Mouse (Mus musculus): ENCODE results near the gene Nfia. TPM values are rescaled to one million over a fixed set of nuclear protein-coding genes. Genes with fewer than 3 reads are reported as not detected.

The Nfia gene
- total RNA-seq, 2 experiments from 2014 or later: 97.1 to 99.7 TPM

DNA sequence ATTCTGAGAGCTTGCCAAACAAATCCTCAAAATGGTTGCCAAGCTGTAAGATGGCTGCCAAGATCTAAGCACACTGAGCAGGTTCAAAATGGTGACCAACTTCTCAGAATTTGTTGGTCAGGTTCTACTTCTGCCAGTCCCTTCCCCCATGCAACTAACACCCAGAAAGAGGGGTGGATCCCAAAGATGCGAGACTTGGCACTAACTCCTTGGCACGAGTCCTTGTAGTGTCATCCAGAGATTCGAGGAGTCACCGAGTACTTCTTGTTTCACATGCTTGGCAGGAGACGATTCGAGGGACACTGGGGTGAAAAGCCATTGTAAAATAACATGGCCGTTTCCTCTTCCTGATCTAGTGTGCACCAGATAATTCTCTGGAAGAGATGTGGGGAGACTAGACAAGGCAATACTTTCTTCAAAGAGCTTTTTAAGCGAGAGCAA, 151.4 kb downstream of the Nfia start:
- peak; percentile 76 for DNase-seq
- intact Hi-C loops (cut with DNase I): loop anchor here (5.0 kb wide), 1 partner anchor 398 kb away; no protein-coding TSS in a partner anchor

- no peak for DNase-seq
- intact Hi-C loops (cut with DNase I): loop anchor here (5.0 kb wide), 1 partner anchor 398 kb away; no protein-coding TSS in a partner anchor
Observed at GRCm38 (mm10) chr4:97924414-97924813, 151.9 kb downstream of the Nfia start.

GRCm38 (mm10) chr4:97924855-97925254, 152.3 kb downstream of the Nfia start:
- intact Hi-C loops (cut with DNase I): loop anchor here (5.0 kb wide), 1 partner anchor 397 kb away; no protein-coding TSS in a partner anchor
- no peak for DNase-seq

- intact Hi-C loops (cut with DNase I): no loop called here
- no peak for DNase-seq
Observed at GRCm38 (mm10) chr4:97925644-97926043, 153.1 kb downstream of the Nfia start.

DNA sequence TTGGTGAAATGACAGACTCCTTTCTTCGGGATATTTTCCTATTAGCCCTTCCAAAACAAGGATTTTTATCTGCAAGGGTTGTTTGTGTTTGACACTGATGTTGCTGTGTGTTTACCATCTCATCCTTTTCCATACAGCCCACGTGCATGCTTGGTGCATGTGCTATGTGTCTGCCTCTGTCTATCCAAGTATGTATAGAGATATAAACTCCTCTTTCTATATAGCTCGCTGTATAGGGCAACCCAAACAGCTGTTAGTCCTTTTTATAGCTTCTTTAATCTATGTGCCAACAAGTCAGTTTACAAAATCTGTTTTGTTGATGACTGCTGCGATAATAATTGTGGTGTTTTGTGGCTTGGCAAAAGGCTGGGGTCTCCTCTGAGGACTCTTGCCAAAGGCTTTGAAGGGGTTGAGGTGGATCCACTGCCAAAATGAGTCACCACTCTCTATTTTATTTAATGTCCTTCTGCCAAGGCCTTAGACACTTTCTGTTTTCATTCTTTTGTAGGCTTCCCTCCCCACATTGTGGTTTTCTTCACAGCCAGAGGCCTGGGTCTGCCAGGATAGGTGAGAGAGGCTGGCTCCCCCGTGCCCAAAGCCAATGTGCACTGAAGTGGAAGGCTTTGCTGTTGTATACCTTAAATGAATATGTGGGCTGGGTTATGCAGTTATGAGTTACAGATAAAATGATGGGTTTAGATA, 154.2 kb downstream of the Nfia start:
- peak; percentile 69 for DNase-seq
- intact Hi-C loops (cut with DNase I): no loop called here

DNA sequence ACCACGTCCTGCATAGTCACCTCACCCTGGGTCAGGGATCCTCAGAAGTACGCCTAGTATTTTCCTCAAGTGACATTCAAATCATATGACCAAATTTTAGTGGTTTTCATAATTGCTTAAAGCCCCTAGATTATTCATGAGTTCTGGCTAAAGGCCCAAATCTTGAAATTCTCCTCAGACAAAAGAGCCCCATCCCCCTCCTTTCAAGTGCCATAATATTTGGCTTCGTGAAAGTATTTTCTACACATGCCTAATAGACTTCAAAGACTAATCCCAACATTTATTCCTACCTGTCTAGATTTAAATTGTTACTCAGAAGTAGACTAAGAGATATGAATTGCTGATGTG, 154.7 kb downstream of the Nfia start:
- DNase-seq: no peak
- intact Hi-C loops (cut with DNase I): no loop called here

GRCm38 (mm10) chr4:97936371-97936770, 163.8 kb downstream of the Nfia start:
- DNase-seq: no peak
- intact Hi-C loops (cut with DNase I): no loop called here

GRCm38 (mm10) chr4:97936912-97937311, 164.4 kb downstream of the Nfia start:
- intact Hi-C loops (cut with DNase I): no loop called here
- DNase-seq: peak; percentile 54

GRCm38 (mm10) chr4:97939492-97939891, 167.0 kb downstream of the Nfia start:
- DNase-seq: no peak
- intact Hi-C loops (cut with DNase I): no loop called here

DNA sequence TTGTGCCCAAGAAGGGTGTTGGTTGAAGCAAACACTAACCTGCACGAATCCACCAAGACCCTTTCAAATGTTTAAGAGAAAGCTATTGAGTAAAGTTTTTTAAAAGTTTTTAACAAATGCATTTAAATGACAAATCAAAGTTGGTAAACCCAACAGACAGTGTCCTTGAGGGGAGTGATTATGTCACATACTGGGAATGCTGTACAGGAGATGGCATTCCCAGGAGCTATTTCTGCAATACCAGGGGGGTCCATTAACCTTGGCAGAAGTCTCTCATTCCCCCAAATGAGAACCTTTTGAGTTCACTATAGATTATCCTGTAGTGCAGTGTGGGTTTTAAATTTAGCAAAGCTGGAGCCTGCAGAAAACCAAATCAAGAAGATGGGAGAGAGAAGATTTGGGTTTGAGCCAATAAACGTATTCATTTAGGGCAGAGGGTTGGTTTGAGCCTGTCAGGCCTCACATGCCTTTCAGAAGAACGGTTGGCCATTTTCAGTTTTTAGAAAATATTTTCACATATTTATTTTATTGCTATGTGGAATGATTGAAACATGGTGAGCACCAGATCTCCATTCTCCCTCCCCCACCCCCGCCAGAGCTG, 167.5 kb downstream of the Nfia start:
- DNase-seq: no peak

GRCm38 (mm10) chr4:97941616-97942015, 169.1 kb downstream of the Nfia start:
- no peak for DNase-seq
- intact Hi-C loops (cut with DNase I): no loop called here

More for the DNA sequence above, 167.5 kb downstream of the Nfia start:
- intact Hi-C loops (cut with DNase I): no loop called here

DNA sequence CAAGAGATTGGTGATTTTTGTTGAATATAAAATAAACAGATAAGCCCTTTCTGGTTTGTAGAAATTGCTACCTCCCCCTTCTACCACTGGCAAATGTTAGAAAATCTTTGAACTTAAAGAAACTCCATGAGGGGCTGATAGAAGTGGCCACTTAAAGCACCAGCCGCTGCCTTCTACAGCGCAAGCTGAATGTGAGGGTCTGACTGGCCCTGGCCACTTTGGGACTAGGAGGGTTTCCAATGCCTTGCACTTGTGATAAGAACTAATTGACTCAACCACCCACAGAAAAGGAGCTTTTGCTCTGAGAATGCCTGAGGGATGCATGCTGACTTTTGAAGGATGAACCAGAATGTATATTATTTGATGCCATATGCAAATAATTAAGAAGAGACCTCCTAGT, 171.8 kb downstream of the Nfia start:
- DNase-seq: no peak
- intact Hi-C loops (cut with DNase I): no loop called here

GRCm38 (mm10) chr4:97947484-97947883, 174.9 kb downstream of the Nfia start:
- DNase-seq: no peak
- intact Hi-C loops (cut with DNase I): no loop called here

DNA sequence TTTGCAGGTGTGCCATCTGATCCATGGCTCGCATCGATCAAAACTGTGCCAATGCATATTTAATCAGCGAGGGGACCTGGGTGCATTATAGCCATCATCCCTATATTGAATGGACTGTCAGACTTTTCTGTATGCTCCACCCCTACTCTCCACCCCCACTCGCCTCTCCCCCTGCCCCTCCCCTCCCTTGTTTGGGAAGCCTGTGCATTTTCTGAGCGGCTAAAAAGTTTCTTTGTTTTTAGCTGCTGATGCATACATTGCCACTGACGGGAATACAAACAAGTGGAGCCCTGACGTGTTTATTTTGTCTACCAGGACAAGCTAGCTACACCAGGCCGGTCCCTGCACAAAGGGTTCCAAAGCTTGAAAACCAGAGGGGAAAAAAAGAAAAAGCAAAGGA, 175.7 kb downstream of the Nfia start:
- DNase-seq: no peak
- intact Hi-C loops (cut with DNase I): no loop called here

DNA sequence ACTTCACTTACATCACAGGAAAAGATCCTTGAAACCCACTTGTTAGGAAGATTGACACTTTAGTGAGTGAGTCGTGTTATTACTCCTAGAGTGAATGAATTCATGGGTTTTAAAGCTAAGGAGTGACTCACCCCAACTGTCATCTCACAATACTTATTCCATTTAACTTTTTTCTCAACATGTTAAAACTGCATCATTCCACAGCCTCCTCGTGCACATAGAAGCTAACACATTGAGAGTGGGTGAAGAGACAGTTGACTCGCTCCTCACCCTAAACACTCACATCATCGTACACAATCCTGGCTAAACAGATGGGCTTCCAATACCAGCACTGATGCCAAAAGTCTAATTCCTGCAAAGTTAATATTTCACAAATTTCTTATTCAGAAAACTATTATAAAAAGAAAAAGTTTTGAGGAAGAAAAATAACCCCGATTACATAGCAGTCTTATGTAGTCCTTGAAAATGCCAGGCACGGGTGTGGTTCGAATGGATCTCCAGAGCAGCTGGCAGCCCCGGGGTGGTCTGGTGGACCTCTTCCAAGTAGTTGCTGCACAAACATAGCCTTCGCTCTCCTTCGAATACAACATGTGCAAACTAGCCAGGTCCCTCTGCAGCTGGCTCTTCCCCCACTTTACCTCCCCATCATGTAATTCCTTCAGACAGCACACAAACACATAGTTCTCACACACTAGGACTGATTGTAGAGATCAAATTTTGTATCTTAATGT, 178.0 kb downstream of the Nfia start:
- peak; percentile 78 for DNase-seq
- intact Hi-C loops (cut with DNase I): no loop called here

GRCm38 (mm10) chr4:97953886-97954285, 181.4 kb downstream of the Nfia start:
- peak; percentile 47 for DNase-seq
- intact Hi-C loops (cut with DNase I): no loop called here

GRCm38 (mm10) chr4:97958121-97958520, 185.6 kb downstream of the Nfia start:
- peak; percentile 10 for DNase-seq
- intact Hi-C loops (cut with DNase I): no loop called here

DNA sequence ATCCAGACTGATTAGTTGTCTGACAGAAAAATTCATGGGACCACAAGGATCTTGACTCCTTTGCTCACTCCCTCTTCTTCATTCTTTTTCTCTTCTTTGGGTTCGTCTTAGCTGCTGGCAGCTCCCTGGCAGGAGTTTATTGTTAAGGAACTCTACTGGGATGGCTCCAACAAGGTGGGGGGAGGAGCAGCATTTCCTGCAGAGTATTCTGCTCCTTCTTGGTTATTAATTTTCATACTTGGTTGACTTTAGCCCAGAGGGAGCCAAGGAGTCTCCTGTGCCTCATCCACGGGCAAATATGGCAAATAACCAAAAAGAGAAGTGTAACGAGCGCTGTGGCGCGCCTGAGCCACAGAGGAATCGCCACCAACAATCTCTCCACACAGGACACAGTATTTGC, 190.3 kb downstream of the Nfia start:
- DNase-seq: peak; percentile 12
- intact Hi-C loops (cut with DNase I): no loop called here

DNA sequence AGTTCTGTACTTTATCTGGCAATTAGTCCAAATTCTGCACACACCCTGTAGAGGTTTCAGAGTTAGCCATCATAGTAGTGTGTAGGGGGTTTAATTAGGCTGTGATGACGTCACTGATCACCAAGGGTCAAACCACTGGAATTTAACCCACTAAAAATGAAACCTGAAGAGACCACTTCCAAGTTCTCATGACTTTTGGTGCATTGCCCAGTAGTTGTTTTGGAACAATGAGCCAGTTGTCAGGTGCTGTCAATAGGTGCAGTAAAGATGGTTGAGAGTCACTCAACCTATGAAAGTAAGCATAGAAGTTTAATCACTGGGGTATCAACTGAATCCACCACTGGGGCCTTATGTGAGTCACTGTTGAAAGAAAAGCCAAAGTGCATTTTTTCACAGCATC, 191.4 kb downstream of the Nfia start:
- intact Hi-C loops (cut with DNase I): no loop called here
- DNase-seq: no peak

- DNase-seq: no peak
- intact Hi-C loops (cut with DNase I): no loop called here
Observed at GRCm38 (mm10) chr4:97968786-97969348, 196.3 kb downstream of the Nfia start.

DNA sequence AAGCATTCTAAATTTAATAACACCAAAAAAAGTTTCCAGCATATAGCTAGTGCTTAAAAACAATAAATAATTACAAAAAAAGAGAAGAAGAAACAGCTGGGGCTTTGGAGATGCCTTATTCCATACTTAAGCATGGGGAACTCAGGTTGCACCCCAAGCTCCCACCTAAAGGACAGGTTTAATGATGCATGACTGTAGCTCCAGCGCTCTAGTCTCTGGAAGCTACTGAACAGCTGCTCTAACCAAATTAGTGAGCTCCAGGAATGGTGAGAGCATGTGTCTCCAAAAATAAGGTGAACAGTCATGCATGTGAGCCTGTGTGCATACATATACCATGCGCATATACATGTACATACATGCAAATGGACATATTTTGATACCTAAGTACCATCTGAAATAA, 200.5 kb downstream of the Nfia start:
- intact Hi-C loops (cut with DNase I): no loop called here
- DNase-seq: no peak
